Mouse (Mus musculus) CH12.LX (cell line): ENCODE measurements around the gene Mroh3. TPM values are rescaled to one million over a fixed set of nuclear protein-coding genes. Genes with fewer than 3 reads are reported as not detected.
A peak's percentile ranks its signal among the peaks of the same experiment; 100 is the strongest.

Experiments used
- DNase-seq: peaks from one replicate; pipeline ENCODE4 v3.0.0-alpha.2; 2013; ENCODE audit errors: extremely low read depth
- H3K27ac ChIP-seq: 2 replicates; pipeline ENCODE4 v1.5.1; 2012; ENCODE audit warnings: low read depth, mild to moderate bottlenecking, control low read depth, moderate library complexity; ENCODE audit not compliant: insufficient read depth
- H3K27me3 ChIP-seq: replicated peaks from 2 replicates; pipeline ENCODE3; 2012; ENCODE audit warnings: inconsistent platforms
- H3K36me3 ChIP-seq, 2 experiments: replicated peaks in 1 of 2; 2 replicates each; pipeline versions ENCODE3 to v1.6.1; 2012; ENCODE audit warnings: inconsistent platforms in 1 of 2, low read length in 1 of 2, mild to moderate bottlenecking in 1 of 2, mixed read lengths in 1 of 2, moderate library complexity in 1 of 2; ENCODE audit not compliant: control insufficient read depth in 1 of 2, insufficient read depth in 1 of 2
- H3K4me1 ChIP-seq, 2 experiments: 2 replicates each; pipeline ENCODE4 v1.6.1; 2012; ENCODE audit warnings: inconsistent platforms in 1 of 2, moderate library complexity in 1 of 2; ENCODE audit not compliant: insufficient read depth in 2 of 2, control insufficient read depth in 1 of 2
- H3K4me2 ChIP-seq: 2 replicates; pipeline ENCODE4 v1.6.1; 2012; ENCODE audit warnings: low read depth, mild to moderate bottlenecking, control low read depth; ENCODE audit not compliant: poor library complexity, insufficient read depth, severe bottlenecking
- H3K4me3 ChIP-seq, 3 experiments: fragments of 150-350 bp in 1 of 3; sonication (generic) in 1 of 3; replicated peaks in 1 of 3; 2 replicates each; pipeline versions ENCODE3 to v1.5.1; 2011 to 2012; ENCODE audit warnings: low read depth in 2 of 3, low read length in 2 of 3, mild to moderate bottlenecking in 2 of 3, moderate library complexity in 2 of 3, control low read depth in 1 of 3, improper control_type of control experiment in 1 of 3, inconsistent platforms in 1 of 3, mixed read lengths in 1 of 3; ENCODE audit not compliant: poor library complexity in 1 of 3
- H3K79me2 ChIP-seq: replicated peaks from 2 replicates; pipeline ENCODE4 v1.6.1; 2012; ENCODE audit warnings: mild to moderate bottlenecking, moderate library complexity; ENCODE audit not compliant: control insufficient read depth, poor library complexity, insufficient read depth, severe bottlenecking; ENCODE audit errors: extremely low read depth
- H3K9ac ChIP-seq: 2 replicates; pipeline ENCODE4 v1.6.1; 2012; ENCODE audit warnings: low read depth, mild to moderate bottlenecking, control low read depth, moderate library complexity; ENCODE audit not compliant: insufficient read depth
- H3K9me3 ChIP-seq: replicated peaks from 2 replicates; pipeline ENCODE3; 2012; ENCODE audit warnings: low read length, inconsistent platforms, mixed read lengths
- CHD2 ChIP-seq: IDR thresholded peaks from 2 replicates; pipeline ENCODE4 v1.6.1; 2011; ENCODE audit warnings: low read length, improper control_type of control experiment
- E2F4 ChIP-seq: IDR thresholded peaks from 2 replicates; pipeline ENCODE4 v1.6.1; 2011; ENCODE audit warnings: low read depth, low read length, improper control_type of control experiment; ENCODE audit not compliant: insufficient replicate concordance
- ELF1 ChIP-seq: IDR thresholded peaks from 2 replicates; pipeline ENCODE4 v1.6.1; 2014; ENCODE audit warnings: low read depth, mild to moderate bottlenecking, inconsistent platforms, low read length, improper control_type of control experiment
- EP300 ChIP-seq: IDR thresholded peaks from 2 replicates; pipeline ENCODE4 v1.6.1; 2011; ENCODE audit warnings: low read length, improper control_type of control experiment
- ETS1 ChIP-seq: conservative IDR thresholded peaks from 2 replicates; pipeline ENCODE4 v1.6.1; 2012; ENCODE audit warnings: low read depth, mild to moderate bottlenecking, inconsistent platforms, low read length, improper control_type of control experiment, moderate library complexity
- GABPA ChIP-seq: IDR thresholded peaks from 2 replicates; pipeline ENCODE4 v1.6.1; 2012; ENCODE audit warnings: low read depth, low read length, improper control_type of control experiment, inconsistent platforms; ENCODE audit not compliant: insufficient replicate concordance
- HCFC1 ChIP-seq: IDR thresholded peaks from 2 replicates; pipeline ENCODE4 v1.6.1; 2012; ENCODE audit warnings: low read depth, mild to moderate bottlenecking, inconsistent platforms, low read length, improper control_type of control experiment
- IRF4 ChIP-seq: IDR thresholded peaks from 2 replicates; pipeline ENCODE4 v1.6.1; 2014; ENCODE audit warnings: low read depth, mild to moderate bottlenecking, inconsistent platforms, low read length, improper control_type of control experiment
- JUN ChIP-seq: IDR thresholded peaks from 2 replicates; pipeline ENCODE4 v1.6.1; 2011; ENCODE audit warnings: low read depth, mild to moderate bottlenecking, low read length, improper control_type of control experiment, moderate library complexity; ENCODE audit not compliant: insufficient read depth
- MAX ChIP-seq: IDR thresholded peaks from 2 replicates; pipeline ENCODE4 v1.6.1; 2011; ENCODE audit warnings: low read length, improper control_type of control experiment
- MEF2A ChIP-seq: IDR thresholded peaks from 2 replicates; pipeline ENCODE4 v1.6.1; 2014; ENCODE audit warnings: low read depth, mild to moderate bottlenecking, inconsistent platforms, low read length, improper control_type of control experiment, borderline replicate concordance
- MXI1 ChIP-seq: IDR thresholded peaks from 2 replicates; pipeline ENCODE4 v1.6.1; 2011; ENCODE audit warnings: mild to moderate bottlenecking, low read depth, low read length, improper control_type of control experiment
- NELFE ChIP-seq: IDR thresholded peaks from 2 replicates; pipeline ENCODE4 v1.6.1; 2011; ENCODE audit warnings: low read depth, low read length, improper control_type of control experiment
- PAX5 ChIP-seq: IDR thresholded peaks from 2 replicates; pipeline ENCODE4 v1.6.1; 2012; ENCODE audit warnings: low read length, inconsistent platforms, mixed read lengths
- POLR2A ChIP-seq: IDR thresholded peaks from 2 replicates; pipeline ENCODE4 v1.6.1; 2011; ENCODE audit warnings: low read depth, mild to moderate bottlenecking, improper control_type of control experiment, low read length
- RCOR1 ChIP-seq: conservative IDR thresholded peaks from 2 replicates; pipeline ENCODE4 v1.6.1; 2012; ENCODE audit warnings: low read depth, mild to moderate bottlenecking, inconsistent platforms, low read length, improper control_type of control experiment
- SMC3 ChIP-seq: IDR thresholded peaks from 2 replicates; pipeline ENCODE4 v1.6.1; 2011; ENCODE audit warnings: low read depth, low read length, improper control_type of control experiment
- TBP ChIP-seq: conservative IDR thresholded peaks from 2 replicates; pipeline ENCODE4 v1.6.1; 2011; ENCODE audit warnings: low read depth, low read length, improper control_type of control experiment
- TCF12 ChIP-seq: IDR thresholded peaks from 2 replicates; pipeline ENCODE4 v1.6.1; 2014; ENCODE audit warnings: low read depth, mild to moderate bottlenecking, inconsistent platforms, low read length, improper control_type of control experiment
- UBTF ChIP-seq: IDR thresholded peaks from 2 replicates; pipeline ENCODE4 v1.6.1; 2012; ENCODE audit warnings: low read depth, mild to moderate bottlenecking, inconsistent platforms, low read length, improper control_type of control experiment, moderate library complexity
- USF1 ChIP-seq: IDR thresholded peaks from 2 replicates; pipeline ENCODE4 v1.6.1; 2014; ENCODE audit warnings: low read depth, mild to moderate bottlenecking, inconsistent platforms, low read length, improper control_type of control experiment
- USF2 ChIP-seq: conservative IDR thresholded peaks from 2 replicates; pipeline ENCODE4 v1.6.1; 2011; ENCODE audit warnings: low read depth, low read length, improper control_type of control experiment
- dilution Hi-C: fragments of 300-500 bp; cut with MboI; formaldehyde crosslinking; loops from 2 replicates; pipeline ENCODE4 v1.14.3; 2020; ENCODE audit warnings: low sequenced_read_pairs; ENCODE audit not compliant: extremely low pct_unique_long_range_greater_than_20kb, extremely low pct_ligation_motif_present
- in situ Hi-C: fragments of 300-500 bp; cut with MboI; formaldehyde crosslinking; loops from 3 replicates; pipeline ENCODE4 v1.14.3; 2019; ENCODE audit warnings: low sequenced_read_pairs, low pct_ligation_motif_present, low pct_unique_long_range_greater_than_20kb, mixed read lengths
- polyA plus RNA-seq: library from polyadenylated mRNA; unstranded; fragments of >175 nt; gene quantifications from 2 replicates; pipeline ENCODE4 v1.2.1, GENCODE M21; 2012; ENCODE audit warnings: low read depth; ENCODE audit not compliant: insufficient read length
- total RNA-seq, 2 experiments: library from RNA; depleted of rRNA; stranded (reverse); fragments of 300-350 nt in 1 of 2; fragments of >200 nt in 1 of 2; gene quantifications; 2 replicates each; pipeline ENCODE4 v1.2.3; 2012 to 2014

The Mroh3 gene
- total and polyA plus RNA-seq, 3 experiments = not detected

GRCm38 (mm10) chr1:136247393-136247792 lies 34.8 kb upstream of the Mroh3 start (continued):
- TF ChIP-seq E2F4 (no peak), UBTF (no peak), TBP (no peak), HCFC1 (no peak), RCOR1 (peak; percentile 80), POLR2A (no peak), MXI1 (no peak), MEF2A (0 out of 2 replicates have a peak, but pooled peaks have one; percentile 43), SMC3 (no peak)
- TF ChIP-seq, all 38 proteins: peak for 13

GRCm38 (mm10) chr1:136244469-136244868 lies 31.8 kb upstream of the Mroh3 start:
- Histone ChIP-seq H3K4me3 (no peak overlapping the region), H3K27me3 (no peaks in the 10 kb centered on the region), H3K4me1 (peaks cover 10 to 25% of the 10 kb centered on the region in 2 experiments; a peak in 3 of 4 replicates), H3K36me3 (no peaks in the 10 kb centered on the region), H3K9me3 (peaks cover 2% of the 10 kb centered on the region), H3K9ac (no peak overlapping the region), H3K4me2 (no peak overlapping the region), H3K27ac (no peak overlapping the region), H3K79me2 (no peaks in the 10 kb centered on the region)
- in situ Hi-C loops = no loop called here
- no peak for TF ChIP-seq EP300
- no peak for TF ChIP-seq IRF4
- TF ChIP-seq MAX = no peak
- no peak for TF ChIP-seq ELF1
- TF ChIP-seq ETS1 = no peak
- TF ChIP-seq SMC3 = no peak
- TF ChIP-seq TCF12 = no peak
- TF ChIP-seq PAX5 = no peak
- no peak for TF ChIP-seq POLR2A
- TF ChIP-seq USF2 = no peak
- no peak for TF ChIP-seq USF1
- no peak for TF ChIP-seq JUN
- no peak for TF ChIP-seq NELFE
- TF ChIP-seq CHD2 = no peak
- TF ChIP-seq GABPA = no peak
- no peak for DNase-seq
- dilution Hi-C loops = no loop called here
